Mouse (Mus musculus) cortical plate, adult 2 months (tissue): ENCODE measurements around the gene Aqp7. TPM values are rescaled to one million over a fixed set of nuclear protein-coding genes. Genes with fewer than 3 reads are reported as not detected.

Source experiments
- H3K27ac ChIP-seq: fragments of 200-500 bp; 2 replicates; pipeline ENCODE4 v1.5.1; 2012; ENCODE audit warnings: low read length, control low read depth, inconsistent platforms; ENCODE audit not compliant: insufficient read depth
- H3K4me1 ChIP-seq: fragments of 200-500 bp; 2 replicates; pipeline ENCODE4 v1.6.1; 2011; ENCODE audit warnings: low read length; ENCODE audit not compliant: control insufficient read depth, insufficient read depth
- H3K4me3 ChIP-seq: fragments of 200-500 bp; 2 replicates; pipeline ENCODE4 v1.5.1; 2011; ENCODE audit warnings: mild to moderate bottlenecking, low read length, control low read depth; ENCODE audit not compliant: insufficient read depth
- CTCF ChIP-seq: fragments of 200-500 bp; IDR thresholded peaks from 2 replicates; pipeline ENCODE4 v1.5.1; 2011; ENCODE audit warnings: mild to moderate bottlenecking, control low read depth, low read length; ENCODE audit not compliant: insufficient read depth; ENCODE audit errors: extremely low read depth
- POLR2A ChIP-seq: fragments of 200-500 bp; IDR thresholded peaks from 2 replicates; pipeline ENCODE4 v1.6.1; 2011; ENCODE audit warnings: mild to moderate bottlenecking, low read length, control low read depth; ENCODE audit not compliant: insufficient read depth; ENCODE audit errors: extremely low read depth
- polyA plus RNA-seq: library from polyadenylated mRNA; depleted of rRNA; stranded (reverse); fragments of >200 nt; gene quantifications from 2 replicates; pipeline ENCODE4 v1.2.3, GENCODE M21; 2012

The Aqp7 gene
- polyA plus RNA-seq, 1 experiment = not detected

- Histone ChIP-seq H3K4me1 (no peaks in the 10 kb centered on the region), H3K4me3 (no peak overlapping the region), H3K27ac (no peak overlapping the region)
- no peak for TF ChIP-seq POLR2A
- TF ChIP-seq CTCF = no peak
Measured at GRCm38 (mm10) chr4:41065196-41065595, 17.3 kb upstream of the Aqp7 start.

- peak; percentile 36 for TF ChIP-seq CTCF
- TF ChIP-seq POLR2A = no peak
- Histone ChIP-seq H3K4me1 (no peaks in the 10 kb centered on the region), H3K4me3 (no peak overlapping the region), H3K27ac (no peak overlapping the region)
Measured at GRCm38 (mm10) chr4:41063894-41064673, 16.1 kb upstream of the Aqp7 start.

- TF ChIP-seq POLR2A (no peak), CTCF (no peak)
- H3K27ac ChIP-seq = no peak overlapping the region
- H3K4me3 ChIP-seq = no peak overlapping the region
- H3K4me1 ChIP-seq = no peaks in the 10 kb centered on the region
Measured at GRCm38 (mm10) chr4:41063351-41063750, 15.4 kb upstream of the Aqp7 start.

GRCm38 (mm10) chr4:41057361-41057760 is 9.4 kb upstream of the Aqp7 start:
- no peaks in the 10 kb centered on the region for H3K4me1 ChIP-seq
- no peak overlapping the region for H3K27ac ChIP-seq
- no peak overlapping the region for H3K4me3 ChIP-seq
- no peak for TF ChIP-seq CTCF
- no peak for TF ChIP-seq POLR2A

- Histone ChIP-seq H3K27ac (no peak overlapping the region), H3K4me3 (no peak overlapping the region), H3K4me1 (no peaks in the 10 kb centered on the region)
- no peak for TF ChIP-seq CTCF
- TF ChIP-seq POLR2A = no peak
Measured at GRCm38 (mm10) chr4:41056742-41057332, 8.9 kb upstream of the Aqp7 start.

GRCm38 (mm10) chr4:41056253-41056652 is 8.3 kb upstream of the Aqp7 start:
- Histone ChIP-seq H3K27ac (no peak overlapping the region), H3K4me3 (no peak overlapping the region), H3K4me1 (no peaks in the 10 kb centered on the region)
- TF ChIP-seq CTCF (no peak), POLR2A (no peak)

GRCm38 (mm10) chr4:41055111-41055510 is 7.2 kb upstream of the Aqp7 start:
- Histone ChIP-seq H3K4me1 (no peaks in the 10 kb centered on the region), H3K27ac (no peak overlapping the region), H3K4me3 (no peak overlapping the region)
- no peak for TF ChIP-seq CTCF
- TF ChIP-seq POLR2A = no peak

GRCm38 (mm10) chr4:41051781-41052180 is 3.8 kb upstream of the Aqp7 start:
- H3K4me3 ChIP-seq = no peak overlapping the region
- TF ChIP-seq CTCF (no peak), POLR2A (no peak)
- no peaks in the 10 kb centered on the region for H3K4me1 ChIP-seq
- no peak overlapping the region for H3K27ac ChIP-seq

GRCm38 (mm10) chr4:41050726-41051675 is 3.1 kb upstream of the Aqp7 start:
- Histone ChIP-seq H3K4me1 (no peaks in the 10 kb centered on the region), H3K4me3 (no peak overlapping the region), H3K27ac (no peak overlapping the region)
- peak; percentile 83 for TF ChIP-seq CTCF
- TF ChIP-seq POLR2A = no peak
